Mouse (Mus musculus): ENCODE results near the gene Abi1.
"Not testable (repeated sequence)": the region's sequence is repeated elsewhere in the genome, so short reads cannot be mapped to it uniquely, and the experiment has no call there.

Abi1 gene

GRCm38 (mm10) chr2:23030631-23031030 lies 9.4 kb downstream of the Abi1 start:
- no peak for DNase-seq

- no peak for DNase-seq
These were observed 11.2 kb downstream of the Abi1 start for GRCm38 (mm10) chr2:23028826-23029225.

GRCm38 (mm10) chr2:23026379-23026778 lies 13.7 kb downstream of the Abi1 start:
- DNase-seq, result no peak

- DNase-seq, result no peak
These were observed 16.2 kb downstream of the Abi1 start for GRCm38 (mm10) chr2:23023714-23024282.

- DNase-seq, result no peak
These were observed 17.0 kb downstream of the Abi1 start for GRCm38 (mm10) chr2:23023023-23023422.

- DNase-seq, result no peak
These were observed 18.3 kb downstream of the Abi1 start for GRCm38 (mm10) chr2:23021721-23022120.

- DNase-seq, result no peak
These were observed 18.7 kb downstream of the Abi1 start for GRCm38 (mm10) chr2:23021320-23021719.

- DNase-seq, result no peak
These were observed 20.9 kb downstream of the Abi1 start for GRCm38 (mm10) chr2:23019170-23019569.

- no peak for DNase-seq
These were observed 23.9 kb downstream of the Abi1 start for GRCm38 (mm10) chr2:23016121-23016520.

- no peak for DNase-seq
These were observed 24.7 kb downstream of the Abi1 start for GRCm38 (mm10) chr2:23015335-23015734.

- not testable (repeated sequence) for DNase-seq
These were observed 25.1 kb downstream of the Abi1 start for GRCm38 (mm10) chr2:23014935-23015334.

GRCm38 (mm10) chr2:23008256-23008655 lies 31.8 kb downstream of the Abi1 start:
- no peak for DNase-seq

GRCm38 (mm10) chr2:23007577-23007976 lies 32.5 kb downstream of the Abi1 start:
- no peak for DNase-seq

- no peak for DNase-seq
These were observed 32.9 kb downstream of the Abi1 start for GRCm38 (mm10) chr2:23007149-23007548.

- DNase-seq, result no peak
These were observed 33.8 kb downstream of the Abi1 start for GRCm38 (mm10) chr2:23006219-23006618.

- DNase-seq, result no peak
These were observed 37.4 kb downstream of the Abi1 start for GRCm38 (mm10) chr2:23002637-23003036.

GRCm38 (mm10) chr2:22999620-23000019 lies 40.4 kb downstream of the Abi1 start:
- DNase-seq, result no peak

GRCm38 (mm10) chr2:22998804-22999203 lies 41.2 kb downstream of the Abi1 start:
- DNase-seq, result no peak

- DNase-seq, result no peak
These were observed 42.0 kb downstream of the Abi1 start for GRCm38 (mm10) chr2:22998015-22998414.

- no peak for DNase-seq
These were observed 44.0 kb downstream of the Abi1 start for GRCm38 (mm10) chr2:22996071-22996470.

- DNase-seq, result peak; percentile 37 to 46
These were observed 53.9 kb downstream of the Abi1 start for GRCm38 (mm10) chr2:22985973-22986657.

GRCm38 (mm10) chr2:22977387-22977973 lies 62.6 kb downstream of the Abi1 start:
- DNase-seq, result peak; percentile 54 to 68

- no peak for DNase-seq
These were observed 77.1 kb downstream of the Abi1 start for GRCm38 (mm10) chr2:22962970-22963369.

- no peak for DNase-seq
These were observed 77.8 kb downstream of the Abi1 start for GRCm38 (mm10) chr2:22962242-22962641.
